19 mouse cellular contexts compared by ENCODE assay signal in the genomic region with DNA sequence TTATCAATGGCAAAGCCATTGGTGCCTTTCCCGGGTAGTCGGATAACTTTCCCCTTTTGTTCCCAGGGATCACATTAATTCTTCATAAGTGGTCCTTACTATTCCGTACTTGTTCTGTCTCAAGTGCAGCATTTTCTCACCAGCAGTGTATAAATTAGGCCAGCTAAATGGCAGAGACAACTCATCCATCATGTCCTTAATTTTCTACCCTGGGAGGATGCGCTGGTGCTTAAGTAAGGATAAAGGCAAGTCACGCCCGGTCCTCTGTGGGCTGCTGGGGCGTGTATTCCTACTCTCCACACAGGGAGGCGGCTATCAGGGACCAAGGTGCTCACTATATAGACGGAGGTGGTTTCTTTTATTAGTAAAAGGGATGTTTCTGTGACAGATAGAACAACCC.
DNase-seq lines count a peak whose midpoint lies in the region; ATAC-seq and TF ChIP-seq lines count a peak whose summit lies in the region.
"Had no signal": no experiment of that assay in that cellular context is flagged by ENCODE, and none has a peak within 500 bp of the region (broad histone marks: within the 10 kb centered on the region; RNA-seq: fewer than 3 reads in every experiment).

No protein-coding gene starts in this region.

- no peaks in the 10 kb centered on the region for H3K36me3 ChIP-seq in hindbrain, embryonic 15.5 days
- H3K36me3 ChIP-seq in midbrain, postnatal 0 days (ENCODE audit: insufficient read depth, low read length) = no peaks in the 10 kb centered on the region
- H3K36me3 ChIP-seq: embryonic facial prominence, embryonic 15.5 days; heart, embryonic 15.5 days had no signal

- H3K9ac ChIP-seq in hindbrain, embryonic 15.5 days = no peak overlapping the region
- H3K9ac ChIP-seq in midbrain, postnatal 0 days (replicated peaks; ENCODE audit: low read length, poor library complexity, severe bottlenecking) = no peak overlapping the region
- H3K9ac ChIP-seq: embryonic facial prominence, embryonic 15.5 days; heart, embryonic 15.5 days; liver, postnatal 0 days had no signal

- no peaks in the 10 kb centered on the region for H3K27me3 ChIP-seq in hindbrain, embryonic 15.5 days
- H3K27me3 ChIP-seq in midbrain, postnatal 0 days (ENCODE audit: insufficient read depth, low read length) = no peaks in the 10 kb centered on the region
- H3K27me3 ChIP-seq: embryonic facial prominence, embryonic 15.5 days had no signal

- DNase-seq in brain, embryonic 14.5 days (ENCODE audit: low read depth) = peak; percentile 64
- peak; percentile 35 for DNase-seq in embryo, embryonic 10 days (ENCODE audit: low spot score)
- peak; percentile 35 for DNase-seq in midbrain, postnatal 0 days (ENCODE audit: low spot score)
- no peak for DNase-seq in gastrocnemius, postnatal 36 days
- DNase-seq in thymus, postnatal 36 days = no peak
- DNase-seq in gastrocnemius, postnatal 10 days = no peak
- DNase-seq: adrenal gland, adult 2 months; cerebellum, adult 9-10 months; gastrocnemius, postnatal 14 days; heart, postnatal 4 days; liver, postnatal 0 days; lung, postnatal 36 days; right cerebral cortex, postnatal 14 days; spleen, adult 18-20 months had no signal

- no peak overlapping the region for H3K27ac ChIP-seq in hindbrain, embryonic 15.5 days (replicated peaks)
- H3K27ac ChIP-seq in midbrain, postnatal 0 days (ENCODE audit: low read depth, low read length) = no peak overlapping the region
- H3K27ac ChIP-seq: embryonic facial prominence, embryonic 15.5 days; heart, embryonic 15.5 days; limb, embryonic 10.5 days had no signal

- TF ChIP-seq CTCF in brain, embryonic 14.5 days (IDR thresholded peaks at IDR 0.05; ENCODE audit: borderline replicate concordance, extremely low read depth, insufficient read depth, insufficient read length) = no peak
- TF ChIP-seq CTCF in midbrain, postnatal 0 days (IDR thresholded peaks at IDR 0.05) = no peak

- TF ChIP-seq POLR2A in brain, embryonic 14.5 days (IDR thresholded peaks at IDR 0.05; ENCODE audit: borderline replicate concordance, extremely low read depth, insufficient read depth, insufficient read length, poor library complexity, severe bottlenecking) = no peak

- intact Hi-C loops in gastrocnemius, postnatal 36 days (cut with DNase I) = loop anchor here (5.0 kb wide), 1 partner anchor 240 kb away; no protein-coding TSS in a partner anchor

- 0 out of 2 replicates have a peak, but pooled peaks have one; percentile 24 for ATAC-seq in hindbrain, embryonic 15.5 days (ENCODE audit: low FRiP score, low read depth)
- ATAC-seq in midbrain, postnatal 0 days (ENCODE audit: low FRiP score) = no peak
- ATAC-seq: intestine, embryonic 16.5 days; liver, postnatal 0 days had no signal

- H3K4me2 ChIP-seq in hindbrain, embryonic 15.5 days = no peak overlapping the region
- H3K4me2 ChIP-seq in midbrain, postnatal 0 days (ENCODE audit: low read depth, low read length, poor library complexity, severe bottlenecking) = no peak overlapping the region
- H3K4me2 ChIP-seq: embryonic facial prominence, embryonic 15.5 days; heart, embryonic 15.5 days had no signal

- 9% methylated on average over 9 of the region's 9 CpGs for WGBS in hindbrain, embryonic 15.5 days
- 17% methylated on average over 9 of the region's 9 CpGs for WGBS in midbrain, postnatal 0 days

- H3K4me1 ChIP-seq in hindbrain, embryonic 15.5 days (replicated peaks) = peaks cover 21% of the 10 kb centered on the region
- peaks cover 5% of the 10 kb centered on the region for H3K4me1 ChIP-seq in midbrain, postnatal 0 days (ENCODE audit: insufficient read depth, low read length)
- H3K4me1 ChIP-seq: heart, embryonic 15.5 days had no signal

- no peak overlapping the region for H3K4me3 ChIP-seq in hindbrain, embryonic 15.5 days
- no peak overlapping the region for H3K4me3 ChIP-seq in midbrain, postnatal 0 days (ENCODE audit: low read depth, low read length)
- H3K4me3 ChIP-seq: embryonic facial prominence, embryonic 15.5 days; heart, embryonic 15.5 days; limb, embryonic 10.5 days had no signal

- H3K9me3 ChIP-seq in hindbrain, embryonic 15.5 days = no peaks in the 10 kb centered on the region
- no peaks in the 10 kb centered on the region for H3K9me3 ChIP-seq in midbrain, postnatal 0 days (ENCODE audit: low read length)
- H3K9me3 ChIP-seq: embryonic facial prominence, embryonic 15.5 days; heart, embryonic 15.5 days; limb, embryonic 10.5 days had no signal

Comparison
In these comparisons a context has a peak if more than half of its experiments do, and no peak if none do; other contexts are left out.
1. DNase-seq: peak in brain, embryonic 14.5 days (single experiment), embryo, embryonic 10 days (single experiment) and midbrain, postnatal 0 days (single experiment); none in gastrocnemius, postnatal 36 days (0 of 2), thymus, postnatal 36 days (0 of 2) and gastrocnemius, postnatal 10 days (single experiment).